Mouse (Mus musculus): ENCODE measurements around the gene Cd151. TPM values are rescaled to one million over a fixed set of nuclear protein-coding genes. Genes with fewer than 3 reads are reported as not detected.

The Cd151 gene
- polyA plus RNA-seq (2012; ENCODE audit: low replicate concordance): 7.4 and 23.0 TPM in 2 replicates

GRCm38 (mm10) chr7:141467230-141468030, at the start of gene Cd151:
TSS of gene Cd151 (plus strand) at chr7:141467392.

DNA sequence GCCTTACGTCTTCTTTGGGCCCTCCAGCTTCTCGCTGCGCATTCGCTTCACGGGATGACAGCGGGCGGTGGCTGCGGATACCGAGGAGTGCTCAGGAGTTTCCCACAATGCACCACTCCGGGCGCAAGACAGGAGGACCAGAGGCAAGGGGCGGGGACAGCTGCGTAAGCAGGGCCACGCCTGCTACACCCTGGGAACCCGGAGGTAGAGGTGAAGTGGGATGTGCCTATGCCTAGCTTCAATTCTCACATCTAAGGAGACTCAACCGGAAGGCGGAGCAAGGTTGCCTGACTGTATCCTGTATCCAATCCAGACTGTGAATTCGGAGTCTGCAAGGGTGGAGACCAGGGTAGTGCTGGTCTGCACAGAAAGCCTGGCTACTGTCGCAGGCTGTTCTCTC, 37.9 kb upstream of the Cd151 start, which contains the start of gene Cend1:
Cend1 (minus strand) TSS at position 182 of the 400 bp plus-strand sequence.

DNA sequence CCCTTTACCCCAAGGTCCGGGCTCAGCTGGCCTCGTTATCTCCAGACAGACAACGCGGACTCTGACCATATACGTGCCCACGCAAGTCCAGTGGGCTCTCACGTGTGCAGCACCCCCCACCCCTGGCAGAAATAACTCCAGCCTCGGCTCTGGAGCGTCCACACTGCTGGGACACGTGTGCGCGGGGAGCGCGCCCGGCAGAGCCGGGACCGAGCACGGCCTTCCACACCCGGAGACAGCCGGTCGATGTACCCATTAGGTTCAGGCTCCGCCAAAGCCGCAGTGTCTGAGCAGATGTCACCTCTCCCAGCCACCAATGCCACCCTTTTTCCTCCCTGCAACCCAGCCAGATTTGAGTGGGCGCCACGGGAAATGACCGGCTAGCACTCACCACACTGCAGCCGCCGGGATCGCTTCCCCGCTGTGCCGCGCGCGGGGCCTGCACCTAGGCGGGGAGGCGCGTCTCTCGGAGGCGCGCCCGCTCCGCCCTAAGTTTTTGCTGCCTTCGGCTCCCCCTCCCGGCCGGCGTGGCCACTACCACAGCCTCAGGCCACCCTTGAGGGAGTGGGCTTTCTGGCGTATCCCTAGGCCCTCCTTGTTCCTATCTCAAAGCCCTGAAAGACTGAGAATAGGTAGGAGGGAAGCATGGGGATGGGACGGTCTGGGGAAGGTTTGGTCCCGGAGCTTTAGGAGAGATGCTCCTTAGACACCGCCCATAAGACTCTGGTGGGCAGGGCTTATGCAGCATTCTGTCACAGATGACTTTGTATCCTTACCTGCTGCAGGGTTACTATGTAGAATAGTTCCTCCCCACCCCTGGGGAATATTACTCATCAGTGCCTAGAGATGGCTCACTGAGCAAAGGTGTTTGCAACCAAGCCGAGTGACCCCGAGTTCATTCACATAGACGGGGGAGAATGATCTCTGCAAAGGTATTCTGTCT, 29.7 kb upstream of the Cd151 start, which contains the start of gene Slc25a22:
Slc25a22 (minus strand) TSS at position 715 of the 943 bp plus-strand sequence.

DNA sequence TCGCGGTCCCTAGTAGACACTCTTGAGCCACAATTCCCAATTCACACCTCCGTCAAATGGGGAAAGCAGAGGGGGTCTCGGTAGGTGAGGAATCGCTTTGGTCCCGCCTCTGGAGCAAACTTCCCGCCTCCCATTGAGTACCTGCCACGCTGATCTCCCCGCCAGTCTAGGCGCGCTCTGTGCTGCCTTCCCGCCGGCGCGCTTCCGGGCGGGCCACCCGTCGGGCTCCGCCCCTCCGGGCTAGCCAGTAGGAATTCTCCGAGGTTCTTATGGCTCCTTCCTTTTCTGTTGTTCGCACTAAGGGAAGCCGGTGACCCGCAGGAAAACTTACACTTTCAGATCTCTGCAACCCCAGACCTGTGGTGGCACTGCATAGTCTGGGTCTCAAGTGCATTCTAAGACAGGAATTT, 23.4 kb upstream of the Cd151 start, which contains the start of gene Pidd1:
Pidd1 (minus strand) TSS at position 198 of the 410 bp plus-strand sequence.

GRCm38 (mm10) chr7:141447110-141447991, 19.8 kb upstream of the Cd151 start, which contains the start of gene Rplp2:
TSS of gene Rplp2 (plus strand) at chr7:141447370.

GRCm38 (mm10) chr7:141454967-141455551, 12.1 kb upstream of the Cd151 start, which contains the start of gene Pnpla2:
TSS of gene Pnpla2 (plus strand) at chr7:141455198.

DNA sequence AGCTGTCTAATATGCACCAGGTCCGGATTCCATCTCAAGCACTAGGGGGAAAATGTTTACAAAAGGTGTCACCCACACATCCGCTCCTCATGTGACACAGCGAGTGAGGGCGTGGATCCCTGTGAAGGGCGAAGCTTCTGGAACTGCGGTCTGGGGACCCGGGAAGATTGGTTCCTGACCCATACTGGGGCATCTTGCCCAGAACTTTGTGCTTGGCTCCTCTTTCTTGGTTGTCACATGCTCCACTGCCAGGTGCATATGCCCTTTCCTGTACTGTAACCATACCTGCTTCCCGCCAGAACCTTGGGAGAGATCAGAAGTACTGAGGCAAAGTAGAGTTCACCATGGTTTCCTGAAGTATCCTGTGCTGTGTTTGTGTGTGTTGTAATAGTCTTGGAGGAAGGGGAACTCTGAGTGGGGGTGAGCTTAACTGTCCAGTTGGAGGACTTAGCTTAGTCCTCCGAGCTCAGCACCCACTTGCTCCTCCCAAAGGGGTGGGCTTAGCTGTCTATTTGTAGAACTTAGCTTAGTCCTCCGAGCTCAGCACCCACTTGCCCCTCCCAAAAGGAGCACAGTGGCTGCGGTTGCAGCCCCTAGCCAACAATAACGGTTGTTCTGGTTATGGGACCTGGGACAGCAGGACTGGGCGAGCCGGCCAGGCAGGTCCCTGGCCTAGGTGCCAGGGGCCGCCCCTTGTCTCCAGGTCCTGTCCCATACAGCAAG, 6.6 kb upstream of the Cd151 start, which contains the start of gene Cracr2b:
Cracr2b (plus strand) TSS at position 704 of the 723 bp plus-strand sequence.

GRCm38 (mm10) chr7:141475011-141475804, 8.0 kb downstream of the Cd151 start, which contains the start of the genes Polr2l and Tspan4:
TSS of gene Polr2l (minus strand) at chr7:141475132.
TSS of gene Tspan4 (plus strand) at chr7:141475240.

Other genes starting within 250 kb of the Cd151 start
- 119 and 133 TPM in 2 replicates for gene Phrf1, start 238.6 kb upstream of the Cd151 start, polyA plus RNA-seq (2012; ENCODE audit: low replicate concordance)
- gene Irf7, start 200.9 kb upstream of the Cd151 start, polyA plus RNA-seq (2012; ENCODE audit: low replicate concordance): 136 and 455 TPM in 2 replicates
- 0.06 and 0.34 TPM in 2 replicates for gene Cdhr5, start 190.6 kb upstream of the Cd151 start, polyA plus RNA-seq (2012; ENCODE audit: low replicate concordance)
- gene Sct, start 188.3 kb upstream of the Cd151 start, polyA plus RNA-seq (2012; ENCODE audit: low replicate concordance): 0.21 TPM in 1 of 2 replicates, not detected in the other
- 0.11 TPM in 1 of 2 replicates, not detected in the other for gene Drd4, start 175.4 kb upstream of the Cd151 start, polyA plus RNA-seq (2012; ENCODE audit: low replicate concordance)
- gene Deaf1, start 139.7 kb upstream of the Cd151 start, polyA plus RNA-seq (2012; ENCODE audit: low replicate concordance): 16.9 and 54.5 TPM in 2 replicates
- 23.7 and 40.6 TPM in 2 replicates for gene Tmem80, start 139.7 kb upstream of the Cd151 start, polyA plus RNA-seq (2012; ENCODE audit: low replicate concordance)
- gene Eps8l2, start 128.5 kb upstream of the Cd151 start, polyA plus RNA-seq (2012; ENCODE audit: low replicate concordance): 0.34 and 0.65 TPM in 2 replicates
- 33.5 and 307 TPM in 2 replicates for gene Taldo1, start 75.2 kb upstream of the Cd151 start, polyA plus RNA-seq (2012; ENCODE audit: low replicate concordance)
- 9.9 and 18.8 TPM in 2 replicates for gene Gatd1, start 53.3 kb upstream of the Cd151 start, polyA plus RNA-seq (2012; ENCODE audit: low replicate concordance)
- 0.10 TPM in 1 of 2 replicates, not detected in the other for gene Cend1, start 37.9 kb upstream of the Cd151 start, polyA plus RNA-seq (2012; ENCODE audit: low replicate concordance)
- 66.0 and 111 TPM in 2 replicates for gene Slc25a22, start 29.5 kb upstream of the Cd151 start, polyA plus RNA-seq (2012; ENCODE audit: low replicate concordance)
- gene Pidd1, start 23.4 kb upstream of the Cd151 start, polyA plus RNA-seq (2012; ENCODE audit: low replicate concordance): 11.3 and 32.9 TPM in 2 replicates
- gene Rplp2, start 20.0 kb upstream of the Cd151 start, polyA plus RNA-seq (2012; ENCODE audit: low replicate concordance): 3,922 and 5,182 TPM in 2 replicates
- gene Pnpla2, start 12.2 kb upstream of the Cd151 start, polyA plus RNA-seq (2012; ENCODE audit: low replicate concordance): 122 and 166 TPM in 2 replicates
- gene Cracr2b, start 6.3 kb upstream of the Cd151 start, polyA plus RNA-seq (2012; ENCODE audit: low replicate concordance): 4.4 and 5.5 TPM in 2 replicates
- gene Polr2l, start 7.7 kb downstream of the Cd151 start, polyA plus RNA-seq (2012; ENCODE audit: low replicate concordance): 22.1 and 24.5 TPM in 2 replicates
- 5.9 and 14.9 TPM in 2 replicates for gene Tspan4, start 7.8 kb downstream of the Cd151 start, polyA plus RNA-seq (2012; ENCODE audit: low replicate concordance)
- 11.4 and 11.9 TPM in 2 replicates for gene Chid1, start 72.5 kb downstream of the Cd151 start, polyA plus RNA-seq (2012; ENCODE audit: low replicate concordance)
- gene Ap2a2, start 94.8 kb downstream of the Cd151 start, polyA plus RNA-seq (2012; ENCODE audit: low replicate concordance): 28.5 and 29.5 TPM in 2 replicates
- gene Muc6, start 187.9 kb downstream of the Cd151 start, polyA plus RNA-seq (2012; ENCODE audit: low replicate concordance): 0.01 TPM in 2 replicates
- gene Muc2, start 222.9 kb downstream of the Cd151 start, polyA plus RNA-seq (2012; ENCODE audit: low replicate concordance): 0.03 and 0.10 TPM in 2 replicates

Measured in hematopoietic multipotent progenitor cell, adult 10-12 weeks (in vitro differentiated cells).